Mouse (Mus musculus): ENCODE data around the gene Prss43. TPM values are rescaled to one million over a fixed set of nuclear protein-coding genes. Genes with fewer than 3 reads are reported as not detected.

Gene Prss43
- total RNA-seq, 1 experiment = 0.09 TPM

DNA sequence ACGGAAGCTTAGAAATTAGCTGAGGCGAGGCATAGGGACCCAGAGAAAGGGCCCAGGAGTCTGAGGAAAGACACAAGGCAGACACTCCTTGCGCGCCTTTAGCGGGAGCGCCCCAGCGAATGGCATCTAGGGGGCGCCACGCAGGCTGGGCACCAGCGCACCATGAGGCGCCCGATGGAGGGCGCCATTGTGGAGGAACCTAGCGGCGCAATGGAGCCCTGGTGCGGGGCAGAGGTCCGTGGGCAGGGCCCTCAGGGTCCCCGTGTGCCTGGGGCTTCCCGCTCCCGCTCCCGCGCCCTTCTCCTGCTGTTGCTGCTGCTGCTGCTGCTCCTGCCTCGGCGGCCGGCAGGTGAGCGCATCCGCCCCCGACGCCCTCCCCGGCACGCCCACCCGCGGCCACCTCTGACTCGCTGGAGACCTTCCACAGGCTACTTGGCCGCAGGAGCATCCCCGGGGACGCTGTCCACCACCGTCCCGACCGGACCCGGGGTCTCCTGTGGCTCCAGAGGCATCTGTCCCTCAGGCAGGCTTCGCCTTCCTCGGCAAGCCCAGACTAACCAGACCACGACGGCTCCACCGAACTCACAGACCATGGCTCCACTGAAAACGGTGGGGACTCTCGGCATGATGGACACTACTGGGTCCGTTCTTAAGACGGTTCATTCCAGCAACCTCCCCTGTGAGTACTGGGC is 31.4 kb downstream of the Prss43 start, which contains the start of gene Prss50:
TSS of gene Prss50 (plus strand) at position 187 of the 692 bp plus-strand sequence.
- in situ Hi-C loops (cut with MboI; ENCODE audit: low sequenced_read_pairs in 2 of 2, unreplicated experiment in 2 of 2) = no loop called here
- H3K4me3 ChIP-seq (ENCODE audit: insufficient read depth in 1 of 2, low read depth in 1 of 2, low read length in 2 of 2, poor library complexity in 1 of 2, severe bottlenecking in 1 of 2) = peak within 1 kb of the TSS; percentile 76 to 83
- peaks cover 5 to 18% of the 10 kb centered on the region in 2 experiments for H3K4me1 ChIP-seq (ENCODE audit: control insufficient read depth in 2 of 2, insufficient read depth in 2 of 2, low read length in 2 of 2, poor library complexity in 1 of 2)
- TF ChIP-seq HCFC1 (IDR thresholded peaks at IDR 0.05; ENCODE audit: borderline replicate concordance, insufficient read depth, low read length) = peak; percentile 71; the same call in 1 of the 2 replicates
- TF ChIP-seq MAFK (IDR thresholded peaks at IDR 0.05; ENCODE audit: insufficient read depth, low read depth, low read length) = no peak
- H3K9me3 ChIP-seq (ENCODE audit: control insufficient read depth, insufficient read depth, low read depth, low read length) = no peaks in the 10 kb centered on the region
- H3K36me3 ChIP-seq (ENCODE audit: control insufficient read depth, insufficient read depth, low read length, poor library complexity, severe bottlenecking) = no peaks in the 10 kb centered on the region
- no peak within 1 kb of the TSS for H3K27ac ChIP-seq (ENCODE audit: insufficient read depth, low read depth, low read length, poor library complexity, severe bottlenecking)
- peak within 1 kb of the TSS; percentile 73 for H3K9ac ChIP-seq (ENCODE audit: insufficient read depth, low read depth, low read length, poor library complexity, severe bottlenecking)
- DNase-seq (ENCODE audit: low read depth, low spot score) = no peak

DNA sequence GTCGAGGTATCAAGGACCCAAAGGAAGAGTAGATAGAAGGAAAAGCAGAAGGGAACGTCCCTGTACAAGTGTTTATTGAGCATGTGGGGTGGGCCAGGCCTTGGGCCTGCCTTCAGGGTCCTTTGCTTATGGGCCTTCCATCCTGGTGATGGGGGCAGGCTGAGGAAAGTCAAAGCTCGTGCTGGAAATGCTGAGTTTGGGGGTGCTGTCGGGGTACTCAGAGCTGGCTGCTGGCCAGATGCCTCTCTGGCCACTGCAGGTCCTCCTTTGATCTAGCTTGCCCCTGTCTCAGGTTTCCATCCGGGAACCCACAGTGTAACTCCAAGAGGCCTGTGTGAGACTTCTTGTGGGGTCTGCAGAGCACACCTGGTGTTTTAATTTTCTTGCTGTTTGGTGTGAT is 32.0 kb downstream of the Prss43 start:
- DNase-seq (ENCODE audit: low read depth, low spot score) = no peak
- H3K4me1 ChIP-seq (ENCODE audit: control insufficient read depth in 2 of 2, insufficient read depth in 2 of 2, low read length in 2 of 2, poor library complexity in 1 of 2) = peaks cover 5 to 18% of the 10 kb centered on the region in 2 experiments
- in situ Hi-C loops (cut with MboI; ENCODE audit: low sequenced_read_pairs in 2 of 2, unreplicated experiment in 2 of 2) = no loop called here
- TF ChIP-seq MAFK (IDR thresholded peaks at IDR 0.05; ENCODE audit: insufficient read depth, low read depth, low read length) = no peak
- no peak for TF ChIP-seq ZC3H11A (IDR thresholded peaks at IDR 0.05; ENCODE audit: borderline replicate concordance, low read depth, low read length)
- TF ChIP-seq ZNF384 (IDR thresholded peaks at IDR 0.05; ENCODE audit: low read depth, low read length) = no peak
- TF ChIP-seq CHD2 (IDR thresholded peaks at IDR 0.05; ENCODE audit: low read depth, low read length) = no peak
- TF ChIP-seq HCFC1 (IDR thresholded peaks at IDR 0.05; ENCODE audit: borderline replicate concordance, insufficient read depth, low read length) = no peak
- H3K27ac ChIP-seq (ENCODE audit: insufficient read depth, low read depth, low read length, poor library complexity, severe bottlenecking) = no peak overlapping the region
- H3K4me3 ChIP-seq (ENCODE audit: insufficient read depth in 1 of 2, low read depth in 1 of 2, low read length in 2 of 2, poor library complexity in 1 of 2, severe bottlenecking in 1 of 2) = peak overlapping the region; percentile 76 to 83
- H3K9me3 ChIP-seq (ENCODE audit: control insufficient read depth, insufficient read depth, low read depth, low read length) = no peaks in the 10 kb centered on the region
- no peaks in the 10 kb centered on the region for H3K36me3 ChIP-seq (ENCODE audit: control insufficient read depth, insufficient read depth, low read length, poor library complexity, severe bottlenecking)
- H3K9ac ChIP-seq (ENCODE audit: insufficient read depth, low read depth, low read length, poor library complexity, severe bottlenecking) = peak overlapping the region; percentile 73; the same call in 1 of the 2 replicates

- Histone ChIP-seq H3K4me3 (ENCODE audit: insufficient read depth in 1 of 2, low read depth in 1 of 2, low read length in 2 of 2, poor library complexity in 1 of 2, severe bottlenecking in 1 of 2) (no peak overlapping the region), H3K4me1 (ENCODE audit: control insufficient read depth in 2 of 2, insufficient read depth in 2 of 2, low read length in 2 of 2, poor library complexity in 1 of 2) (peaks cover 5 to 19% of the 10 kb centered on the region in 2 experiments), H3K27ac (ENCODE audit: insufficient read depth, low read depth, low read length, poor library complexity, severe bottlenecking) (no peak overlapping the region), H3K36me3 (ENCODE audit: control insufficient read depth, insufficient read depth, low read length, poor library complexity, severe bottlenecking) (no peaks in the 10 kb centered on the region), H3K9ac (ENCODE audit: insufficient read depth, low read depth, low read length, poor library complexity, severe bottlenecking) (no peak overlapping the region), H3K9me3 (ENCODE audit: control insufficient read depth, insufficient read depth, low read depth, low read length) (no peaks in the 10 kb centered on the region)
- DNase-seq (ENCODE audit: low read depth, low spot score) = no peak
- in situ Hi-C loops (cut with MboI; ENCODE audit: low sequenced_read_pairs in 2 of 2, unreplicated experiment in 2 of 2) = no loop called here
- no peak for TF ChIP-seq ZC3H11A (IDR thresholded peaks at IDR 0.05; ENCODE audit: borderline replicate concordance, low read depth, low read length)
- no peak for TF ChIP-seq HCFC1 (IDR thresholded peaks at IDR 0.05; ENCODE audit: borderline replicate concordance, insufficient read depth, low read length)
- no peak for TF ChIP-seq MAFK (IDR thresholded peaks at IDR 0.05; ENCODE audit: insufficient read depth, low read depth, low read length)
- TF ChIP-seq CHD2 (IDR thresholded peaks at IDR 0.05; ENCODE audit: low read depth, low read length) = no peak
- TF ChIP-seq ZNF384 (IDR thresholded peaks at IDR 0.05; ENCODE audit: low read depth, low read length) = no peak
Measured at GRCm38 (mm10) chr9:110858967-110859596, 32.6 kb downstream of the Prss43 start.

DNA sequence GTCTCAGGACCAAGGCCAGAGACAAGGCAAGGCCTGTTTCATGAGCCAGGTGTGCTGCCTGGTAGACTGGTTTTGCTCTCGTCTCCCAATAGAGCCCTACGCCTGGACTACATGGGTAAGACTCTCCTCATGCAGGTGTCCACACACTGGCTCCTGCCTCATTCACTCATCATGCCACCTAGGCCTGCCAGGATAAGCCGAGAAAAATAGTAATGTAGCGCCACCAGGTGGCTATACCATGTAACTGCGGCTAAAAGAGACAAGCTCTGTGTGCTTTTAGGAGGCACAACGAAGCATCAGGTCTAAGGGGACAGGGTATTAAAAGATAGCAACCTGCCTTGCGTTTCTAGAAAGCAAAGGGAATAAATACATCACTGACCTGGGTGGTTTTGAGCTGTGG is 44.5 kb downstream of the Prss43 start:
- peaks cover 0 to 13% of the 10 kb centered on the region in 2 experiments; a peak in 1 of 4 replicates for H3K4me1 ChIP-seq (ENCODE audit: control insufficient read depth in 2 of 2, insufficient read depth in 2 of 2, low read length in 2 of 2, poor library complexity in 1 of 2)
- H3K9me3 ChIP-seq (ENCODE audit: control insufficient read depth, insufficient read depth, low read depth, low read length) = no peaks in the 10 kb centered on the region
- TF ChIP-seq HCFC1 (IDR thresholded peaks at IDR 0.05; ENCODE audit: borderline replicate concordance, insufficient read depth, low read length) = no peak
- TF ChIP-seq ZC3H11A (IDR thresholded peaks at IDR 0.05; ENCODE audit: borderline replicate concordance, low read depth, low read length) = peak; percentile 51; the same call in 1 of the 2 replicates
- DNase-seq (ENCODE audit: low read depth, low spot score) = peak; percentile 73
- in situ Hi-C loops (cut with MboI; ENCODE audit: low sequenced_read_pairs in 2 of 2, unreplicated experiment in 2 of 2) = loop anchor here in 1 of 2 experiments (10.0 kb wide), 1 partner anchor 156 kb away; no protein-coding TSS in a partner anchor
- no peaks in the 10 kb centered on the region for H3K36me3 ChIP-seq (ENCODE audit: control insufficient read depth, insufficient read depth, low read length, poor library complexity, severe bottlenecking)
- no peak overlapping the region for H3K27ac ChIP-seq (ENCODE audit: insufficient read depth, low read depth, low read length, poor library complexity, severe bottlenecking)
- no peak overlapping the region for H3K4me3 ChIP-seq (ENCODE audit: insufficient read depth in 1 of 2, low read depth in 1 of 2, low read length in 2 of 2, poor library complexity in 1 of 2, severe bottlenecking in 1 of 2)
- no peak overlapping the region for H3K9ac ChIP-seq (ENCODE audit: insufficient read depth, low read depth, low read length, poor library complexity, severe bottlenecking)
